Mouse (Mus musculus): Measurements from ENCODE around the gene Alpk1. TPM values are rescaled to one million over a fixed set of nuclear protein-coding genes. Genes with fewer than 3 reads are reported as not detected.

Gene Alpk1
- polyA plus RNA-seq, 1 experiment = 1.4 TPM

DNA sequence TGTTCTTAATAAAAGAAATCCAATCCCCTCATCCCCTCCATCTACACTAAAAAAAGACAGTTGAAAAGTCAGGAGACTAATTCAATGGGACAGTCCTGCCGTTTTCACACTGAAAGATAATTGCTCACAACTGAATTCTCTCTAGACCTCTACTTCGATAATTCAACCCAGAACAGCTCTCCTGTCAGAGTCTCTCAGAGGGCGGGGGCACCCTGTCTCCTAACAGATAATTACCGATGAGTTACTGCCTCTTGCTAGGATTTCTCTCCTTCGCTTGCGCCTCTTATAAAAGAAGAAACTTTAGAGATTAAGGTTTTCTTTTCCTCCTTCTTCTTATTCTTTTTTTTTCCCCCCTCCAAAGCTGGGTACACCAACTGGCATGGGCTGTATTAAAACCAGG is 34.8 kb downstream of the Alpk1 start:
- H3K27me3 ChIP-seq (replicated peaks; ENCODE audit: control insufficient read depth, insufficient read depth, low read length) = 0 out of 2 replicates have a peak, but pooled peaks cover 2% of the 10 kb centered on the region
- no peaks in the 10 kb centered on the region for H3K4me1 ChIP-seq (ENCODE audit: control insufficient read depth, insufficient read depth, low read length)
- WGBS = 34% methylated on average over 6 of the region's 6 CpGs
- peaks cover 1% of the 10 kb centered on the region; the same call in 1 of the 2 replicates for H3K36me3 ChIP-seq (ENCODE audit: control insufficient read depth, insufficient read depth, low read length)
- TF ChIP-seq POLR2A (IDR thresholded peaks at IDR 0.05; ENCODE audit: low read depth, low read length) (no peak), CTCF (conservative IDR thresholded peaks at IDR 0.05; ENCODE audit: insufficient read depth, insufficient read length, low read depth, low read length) (no peak)
- DNase-seq = no peak
- no peak overlapping the region for H3K4me3 ChIP-seq (ENCODE audit: insufficient read depth, low read depth, low read length)
- H3K27ac ChIP-seq (ENCODE audit: insufficient read depth, low read depth, low read length) = no peak overlapping the region

DNA sequence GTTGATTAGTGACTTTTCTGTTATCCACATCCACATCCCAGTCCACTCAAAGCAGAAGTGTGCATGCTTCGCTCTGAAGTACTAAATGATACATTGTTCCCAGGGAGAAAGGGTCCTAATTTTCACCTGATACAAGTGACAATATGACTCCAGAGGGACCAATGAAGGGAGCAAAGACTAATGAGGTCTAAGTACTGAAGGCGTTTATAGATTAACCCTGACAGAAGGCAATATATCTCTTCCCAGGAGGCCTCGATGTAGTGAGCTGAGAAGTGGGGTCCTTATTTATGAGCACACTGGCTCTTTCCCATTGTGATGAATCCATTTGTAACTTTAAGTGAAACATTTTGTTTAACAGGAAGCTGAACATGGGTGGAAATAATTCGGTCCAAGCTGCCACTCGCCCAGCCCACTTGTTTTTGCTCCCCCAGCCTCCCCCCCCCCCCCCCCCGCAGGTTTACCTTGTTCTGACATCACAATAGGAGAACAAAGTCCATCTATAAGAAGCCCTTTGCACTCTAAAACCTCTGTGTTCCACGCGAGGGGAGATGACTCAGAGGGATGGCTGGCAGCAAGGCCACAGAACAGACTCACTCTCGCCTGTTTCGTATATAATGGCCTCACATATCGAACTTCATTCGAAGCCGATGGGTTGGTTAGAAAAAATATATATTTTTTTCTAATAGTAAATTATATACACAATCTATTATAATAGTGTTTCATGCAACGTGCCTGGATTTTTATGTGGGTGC is 36.5 kb downstream of the Alpk1 start:
- no peaks in the 10 kb centered on the region for H3K4me1 ChIP-seq (ENCODE audit: control insufficient read depth, insufficient read depth, low read length)
- 70% methylated on average over 14 of the region's 14 CpGs for WGBS

DNA sequence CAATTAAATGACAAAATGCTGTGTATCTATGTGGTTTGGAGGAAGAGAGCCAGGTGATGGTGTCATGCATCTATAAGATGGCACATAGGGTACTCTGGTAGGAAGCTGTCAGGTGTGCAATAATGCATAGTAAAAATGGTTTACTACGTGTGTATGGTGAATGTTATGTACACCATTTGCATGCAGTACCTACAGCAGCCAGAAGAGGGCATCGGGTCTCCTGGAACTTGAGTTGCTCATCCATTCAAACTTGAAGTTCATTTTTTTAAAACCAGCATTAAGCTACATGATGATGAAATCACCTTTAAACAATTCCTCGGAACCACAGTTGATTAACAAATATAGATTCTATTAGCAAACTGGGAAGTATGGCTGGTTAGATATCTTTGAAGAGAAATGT is 38.9 kb downstream of the Alpk1 start:
- 99% methylated on average over 3 of the region's 3 CpGs for WGBS
- Histone ChIP-seq H3K27me3 (replicated peaks; ENCODE audit: control insufficient read depth, insufficient read depth, low read length) (no peaks in the 10 kb centered on the region), H3K4me3 (ENCODE audit: insufficient read depth, low read depth, low read length) (no peak overlapping the region), H3K27ac (ENCODE audit: insufficient read depth, low read depth, low read length) (no peak overlapping the region), H3K4me1 (ENCODE audit: control insufficient read depth, insufficient read depth, low read length) (no peaks in the 10 kb centered on the region), H3K36me3 (ENCODE audit: control insufficient read depth, insufficient read depth, low read length) (peaks cover 1% of the 10 kb centered on the region; the same call in 1 of the 2 replicates)
- no peak for DNase-seq
- TF ChIP-seq CTCF (conservative IDR thresholded peaks at IDR 0.05; ENCODE audit: insufficient read depth, insufficient read length, low read depth, low read length) (0 out of 2 replicates have a peak, but pooled peaks have one; percentile 17), POLR2A (IDR thresholded peaks at IDR 0.05; ENCODE audit: low read depth, low read length) (no peak)

More for the DNA sequence above, 36.5 kb downstream of the Alpk1 start:
- Histone ChIP-seq H3K36me3 (ENCODE audit: control insufficient read depth, insufficient read depth, low read length) (peaks cover 1% of the 10 kb centered on the region; the same call in 1 of the 2 replicates), H3K27me3 (replicated peaks; ENCODE audit: control insufficient read depth, insufficient read depth, low read length) (0 out of 2 replicates have a peak, but pooled peaks cover 2% of the 10 kb centered on the region), H3K27ac (ENCODE audit: insufficient read depth, low read depth, low read length) (no peak overlapping the region), H3K4me3 (ENCODE audit: insufficient read depth, low read depth, low read length) (no peak overlapping the region)
- TF ChIP-seq POLR2A (IDR thresholded peaks at IDR 0.05; ENCODE audit: low read depth, low read length) (no peak), CTCF (conservative IDR thresholded peaks at IDR 0.05; ENCODE audit: insufficient read depth, insufficient read length, low read depth, low read length) (no peak)
- no peak for DNase-seq

DNA sequence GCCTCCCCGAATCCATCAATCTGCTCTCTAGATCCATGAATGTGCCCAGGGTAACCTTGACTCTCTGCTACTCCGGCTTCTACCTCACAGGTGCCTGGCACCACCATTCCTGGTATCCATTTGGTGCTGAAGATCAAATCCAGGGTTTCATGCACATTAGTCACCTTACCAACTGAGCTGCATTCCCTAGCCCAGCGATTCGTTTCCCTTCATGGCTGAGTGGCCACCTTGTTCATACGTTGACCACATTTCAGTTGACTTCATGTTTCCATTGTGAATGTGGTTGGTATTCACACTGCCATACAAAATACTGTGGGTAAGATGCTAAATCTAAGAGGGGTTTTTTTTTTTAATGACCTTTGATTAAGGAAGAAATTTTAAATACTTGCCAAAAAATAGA is 42.5 kb downstream of the Alpk1 start:
- DNase-seq = no peak
- TF ChIP-seq CTCF (conservative IDR thresholded peaks at IDR 0.05; ENCODE audit: insufficient read depth, insufficient read length, low read depth, low read length) (no peak), POLR2A (IDR thresholded peaks at IDR 0.05; ENCODE audit: low read depth, low read length) (no peak)
- no peaks in the 10 kb centered on the region for H3K4me1 ChIP-seq (ENCODE audit: control insufficient read depth, insufficient read depth, low read length)
- H3K4me3 ChIP-seq (ENCODE audit: insufficient read depth, low read depth, low read length) = no peak overlapping the region
- H3K27me3 ChIP-seq (replicated peaks; ENCODE audit: control insufficient read depth, insufficient read depth, low read length) = no peaks in the 10 kb centered on the region
- H3K36me3 ChIP-seq (ENCODE audit: control insufficient read depth, insufficient read depth, low read length) = peaks cover 1% of the 10 kb centered on the region; the same call in 1 of the 2 replicates
- WGBS = 59% methylated on average over 5 of the region's 5 CpGs
- no peak overlapping the region for H3K27ac ChIP-seq (ENCODE audit: insufficient read depth, low read depth, low read length)

DNA sequence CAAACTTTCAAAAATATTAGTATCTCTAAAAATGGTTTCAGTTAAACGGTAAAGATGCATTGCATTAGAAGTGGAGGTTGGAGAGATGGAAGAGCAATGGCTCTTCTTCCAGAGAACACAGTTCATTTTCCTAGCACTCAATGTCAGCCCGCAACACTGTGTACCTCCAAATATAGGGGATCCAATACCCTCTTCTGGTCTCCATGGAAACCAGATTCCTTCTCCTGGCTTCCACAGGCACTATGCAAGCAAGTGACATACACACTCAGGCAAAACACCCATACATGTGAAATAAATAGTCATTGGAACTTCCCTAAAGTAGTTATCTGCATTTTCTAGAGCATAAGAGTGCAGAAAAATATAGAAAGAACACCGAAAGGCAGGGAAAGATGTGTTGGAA is 44.9 kb downstream of the Alpk1 start:
- Histone ChIP-seq H3K36me3 (ENCODE audit: control insufficient read depth, insufficient read depth, low read length) (no peaks in the 10 kb centered on the region), H3K27me3 (replicated peaks; ENCODE audit: control insufficient read depth, insufficient read depth, low read length) (no peaks in the 10 kb centered on the region), H3K4me1 (ENCODE audit: control insufficient read depth, insufficient read depth, low read length) (no peaks in the 10 kb centered on the region), H3K4me3 (ENCODE audit: insufficient read depth, low read depth, low read length) (no peak overlapping the region), H3K27ac (ENCODE audit: insufficient read depth, low read depth, low read length) (no peak overlapping the region)
- no peak for TF ChIP-seq CTCF (conservative IDR thresholded peaks at IDR 0.05; ENCODE audit: insufficient read depth, insufficient read length, low read depth, low read length)
- TF ChIP-seq POLR2A (IDR thresholded peaks at IDR 0.05; ENCODE audit: low read depth, low read length) = no peak
- WGBS = 89% methylated on average over 3 of the region's 3 CpGs
- DNase-seq = no peak

DNA sequence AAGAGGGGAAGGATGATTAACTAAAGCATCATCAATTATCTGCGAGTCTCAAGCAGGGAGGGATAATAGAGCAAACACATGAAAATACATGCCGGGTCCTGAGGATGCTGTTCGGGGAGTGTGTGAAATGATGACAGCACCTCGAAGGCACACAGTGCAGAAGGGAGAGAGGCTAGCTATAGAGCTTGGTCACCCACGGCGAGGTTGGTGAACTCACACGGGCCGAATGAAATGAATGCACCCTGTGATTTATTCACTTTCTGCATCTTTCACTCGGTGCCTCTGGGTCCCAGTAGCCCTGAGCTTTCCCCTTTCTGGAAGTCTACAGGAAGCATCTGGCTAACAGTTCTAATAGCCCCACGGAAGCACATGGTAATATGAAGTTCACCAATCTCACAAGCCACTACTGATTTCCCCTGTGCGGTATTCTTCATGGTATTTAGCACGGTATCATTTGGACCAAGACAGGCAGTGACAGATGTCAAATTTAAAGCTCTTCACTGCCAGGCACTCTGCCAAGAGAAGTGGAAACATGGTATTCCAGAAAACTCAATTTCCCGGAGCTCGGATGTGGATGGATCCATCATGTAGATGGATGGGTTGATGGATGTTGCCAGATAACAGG is 50.7 kb downstream of the Alpk1 start:
- WGBS = 68% methylated on average over 14 of the region's 14 CpGs
- Histone ChIP-seq H3K36me3 (ENCODE audit: control insufficient read depth, insufficient read depth, low read length) (no peaks in the 10 kb centered on the region), H3K4me1 (ENCODE audit: control insufficient read depth, insufficient read depth, low read length) (no peaks in the 10 kb centered on the region), H3K27me3 (replicated peaks; ENCODE audit: control insufficient read depth, insufficient read depth, low read length) (no peaks in the 10 kb centered on the region), H3K27ac (ENCODE audit: insufficient read depth, low read depth, low read length) (no peak overlapping the region), H3K4me3 (ENCODE audit: insufficient read depth, low read depth, low read length) (no peak overlapping the region)
- TF ChIP-seq POLR2A (IDR thresholded peaks at IDR 0.05; ENCODE audit: low read depth, low read length) (no peak), CTCF (conservative IDR thresholded peaks at IDR 0.05; ENCODE audit: insufficient read depth, insufficient read length, low read depth, low read length) (no peak)
- no peak for DNase-seq

DNA sequence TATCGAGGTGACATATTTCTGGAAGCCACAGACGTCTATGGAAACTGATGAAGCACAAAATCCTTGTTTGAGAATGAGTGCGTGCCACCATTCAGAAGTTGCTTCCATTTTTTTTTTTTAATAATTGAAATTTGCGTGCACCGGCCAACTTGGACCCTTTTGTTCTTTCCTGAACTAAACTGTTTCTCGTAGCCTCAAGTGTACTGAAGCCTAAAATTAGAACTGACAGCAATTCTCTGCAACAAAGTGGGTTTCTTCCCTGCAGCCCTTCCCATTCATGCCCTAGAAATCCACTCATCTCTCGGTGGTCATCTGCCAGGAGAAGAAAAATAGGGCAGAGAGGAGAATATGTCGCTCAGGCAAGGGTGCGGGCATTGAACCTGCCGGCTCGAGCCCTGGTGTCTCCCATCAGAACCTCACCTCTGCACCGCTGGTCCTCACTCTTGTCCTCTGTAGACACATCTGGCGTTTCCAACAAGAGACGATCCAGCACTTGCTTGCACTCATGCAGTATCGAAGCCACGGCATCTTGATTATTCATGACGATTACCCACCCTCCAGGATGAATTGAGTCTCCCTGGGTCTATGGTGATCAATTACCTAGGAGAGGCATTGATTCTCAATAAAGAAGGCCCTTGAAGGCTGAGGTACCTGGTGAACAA is 51.3 kb downstream of the Alpk1 start:
- Histone ChIP-seq H3K27me3 (replicated peaks; ENCODE audit: control insufficient read depth, insufficient read depth, low read length) (no peaks in the 10 kb centered on the region), H3K27ac (ENCODE audit: insufficient read depth, low read depth, low read length) (no peak overlapping the region), H3K4me1 (ENCODE audit: control insufficient read depth, insufficient read depth, low read length) (no peaks in the 10 kb centered on the region), H3K4me3 (ENCODE audit: insufficient read depth, low read depth, low read length) (no peak overlapping the region), H3K36me3 (ENCODE audit: control insufficient read depth, insufficient read depth, low read length) (no peaks in the 10 kb centered on the region)
- 90% methylated on average over 17 of the region's 17 CpGs for WGBS
- no peak for DNase-seq
- TF ChIP-seq CTCF (conservative IDR thresholded peaks at IDR 0.05; ENCODE audit: insufficient read depth, insufficient read length, low read depth, low read length) = no peak
- no peak for TF ChIP-seq POLR2A (IDR thresholded peaks at IDR 0.05; ENCODE audit: low read depth, low read length)

All from kidney, adult 2 months (tissue).